Mouse (Mus musculus): ENCODE measurements around the gene Cecr2. TPM values are rescaled to one million over a fixed set of nuclear protein-coding genes. Genes with fewer than 3 reads are reported as not detected.

The Cecr2 gene
- polyA plus RNA-seq, 1 experiment from 2014 or later = 20.7 TPM

DNA sequence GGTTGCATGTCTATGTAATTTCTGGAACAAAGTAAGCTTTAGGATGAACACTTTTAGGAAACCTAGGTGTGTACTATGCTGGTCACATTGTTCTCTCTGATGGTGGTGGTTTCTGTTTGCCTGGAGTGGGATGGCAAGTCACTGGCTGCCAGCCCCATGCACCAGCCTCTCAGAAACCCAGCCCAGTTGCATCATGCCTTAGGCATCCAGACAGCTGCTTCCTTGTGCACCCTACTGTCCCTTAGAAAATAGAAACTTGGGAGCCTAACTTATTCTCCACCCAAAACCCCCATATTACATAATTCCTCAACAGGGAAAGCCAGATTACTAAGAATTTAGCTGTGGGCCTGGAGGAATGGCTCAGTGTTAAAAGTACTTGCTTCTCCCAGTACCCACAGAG lies 105.9 kb downstream of the Cecr2 start:
- H3K36me3 ChIP-seq (ENCODE audit: control insufficient read depth, insufficient read depth, low read length) = no peaks in the 10 kb centered on the region; the same call in 1 of the 2 replicates

DNA sequence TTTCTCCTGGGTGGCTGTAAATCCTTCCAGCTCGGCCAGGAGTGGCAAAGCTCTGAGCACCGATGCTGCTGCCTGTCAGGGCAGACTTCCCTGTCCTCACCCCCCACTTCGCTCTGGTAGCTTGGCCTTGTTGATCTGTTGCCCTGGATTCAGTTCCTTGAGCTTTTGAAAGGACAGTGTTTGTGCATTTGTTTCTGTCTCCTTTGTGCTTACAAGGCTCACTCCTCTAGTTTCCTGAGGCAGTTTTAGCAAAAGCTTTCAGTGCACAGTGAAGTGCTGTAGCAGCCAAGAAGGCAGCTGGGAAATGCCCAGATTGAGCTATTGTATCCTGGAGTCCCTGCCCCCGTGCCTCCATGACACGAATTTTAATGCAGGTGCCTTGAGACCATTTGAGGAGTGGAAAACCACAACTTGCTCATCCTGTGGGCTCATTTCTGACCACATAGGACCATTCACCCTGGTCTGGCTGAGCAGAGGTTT lies 107.0 kb downstream of the Cecr2 start, which contains the start of gene Slc25a18:
TSS of gene Slc25a18 (plus strand) at position 430 of the 480 bp plus-strand sequence.
- ATAC-seq (ENCODE audit: insufficient read depth, low FRiP score, low TSS enrichment) (peak; percentile 71), DNase-seq (ENCODE audit: low spot score) (peak; percentile 60)
- H3K9me3 ChIP-seq (ENCODE audit: control insufficient read depth, low read length) = no peaks in the 10 kb centered on the region
- H3K4me3 ChIP-seq (ENCODE audit: low read depth, low read length) = no peak within 1 kb of the TSS
- 0 out of 2 replicates have a peak, but pooled peaks cover 5% of the 10 kb centered on the region for H3K4me1 ChIP-seq (ENCODE audit: control insufficient read depth, insufficient read depth, low read length)
- H3K27ac ChIP-seq (ENCODE audit: low read depth, low read length) = peak within 1 kb of the TSS; percentile 82
- H3K36me3 ChIP-seq (ENCODE audit: control insufficient read depth, insufficient read depth, low read length) = no peaks in the 10 kb centered on the region; the same call in 1 of the 2 replicates
- no peak within 1 kb of the TSS for H3K4me2 ChIP-seq (ENCODE audit: low read depth)
- H3K27me3 ChIP-seq (ENCODE audit: control insufficient read depth, insufficient read depth, low read length) = no peaks in the 10 kb centered on the region
- H3K9ac ChIP-seq (ENCODE audit: low read length) = 0 out of 2 replicates have a peak within 1 kb of the TSS, but pooled peaks have one; percentile 9
- 53% methylated on average over 5 of the region's 5 CpGs for WGBS

More for the DNA sequence above, 105.9 kb downstream of the Cecr2 start:
- H3K27ac ChIP-seq (ENCODE audit: low read depth, low read length) = peak overlapping the region; percentile 82; the same call in 1 of the 2 replicates
- no peak overlapping the region for H3K4me3 ChIP-seq (ENCODE audit: low read depth, low read length)
- H3K27me3 ChIP-seq (ENCODE audit: control insufficient read depth, insufficient read depth, low read length) = no peaks in the 10 kb centered on the region
- no peak overlapping the region for H3K9ac ChIP-seq (ENCODE audit: low read length)
- no peaks in the 10 kb centered on the region for H3K9me3 ChIP-seq (ENCODE audit: control insufficient read depth, low read length)
- ATAC-seq (ENCODE audit: insufficient read depth, low FRiP score, low TSS enrichment) (no peak), DNase-seq (ENCODE audit: low spot score) (no peak)
- 0 out of 2 replicates have a peak, but pooled peaks cover 5% of the 10 kb centered on the region for H3K4me1 ChIP-seq (ENCODE audit: control insufficient read depth, insufficient read depth, low read length)
- no peak overlapping the region for H3K4me2 ChIP-seq (ENCODE audit: low read depth)

DNA sequence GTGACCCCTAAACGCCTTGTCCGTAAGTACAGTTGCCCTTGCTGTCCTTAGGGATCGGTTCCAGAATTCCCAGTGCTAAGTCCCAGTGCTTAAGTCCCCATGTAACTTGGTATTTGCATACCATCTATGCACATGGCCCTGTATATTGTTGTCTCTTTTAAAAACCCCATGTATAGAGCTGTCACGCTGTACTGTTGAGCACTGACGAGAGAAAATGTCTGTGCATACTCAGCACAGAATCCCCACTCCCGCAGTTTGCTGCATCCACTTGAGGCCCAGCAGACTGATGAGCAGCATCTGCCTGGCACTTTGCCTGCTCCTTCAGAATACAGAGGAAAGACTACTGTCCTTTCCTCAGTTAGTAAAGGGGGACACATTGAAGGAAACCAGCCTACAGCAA lies 107.6 kb downstream of the Cecr2 start:
- 83% methylated on average over 6 of the region's 6 CpGs for WGBS
- Histone ChIP-seq H3K4me2 (ENCODE audit: low read depth) (no peak overlapping the region), H3K27me3 (ENCODE audit: control insufficient read depth, insufficient read depth, low read length) (no peaks in the 10 kb centered on the region), H3K4me3 (ENCODE audit: low read depth, low read length) (no peak overlapping the region), H3K4me1 (ENCODE audit: control insufficient read depth, insufficient read depth, low read length) (0 out of 2 replicates have a peak, but pooled peaks cover 5% of the 10 kb centered on the region), H3K9me3 (ENCODE audit: control insufficient read depth, low read length) (no peaks in the 10 kb centered on the region), H3K9ac (ENCODE audit: low read length) (0 out of 2 replicates have a peak overlapping the region, but pooled peaks have one; percentile 9), H3K27ac (ENCODE audit: low read depth, low read length) (peak overlapping the region; percentile 82), H3K36me3 (ENCODE audit: control insufficient read depth, insufficient read depth, low read length) (no peaks in the 10 kb centered on the region; the same call in 1 of the 2 replicates)
- DNase-seq (ENCODE audit: low spot score) = no peak
- peak; percentile 43; the same call in 1 of the 2 replicates for ATAC-seq (ENCODE audit: insufficient read depth, low FRiP score, low TSS enrichment)

GRCm38 (mm10) chr6:120776286-120776685 lies 110.1 kb downstream of the Cecr2 start:
- no peak overlapping the region for H3K4me2 ChIP-seq (ENCODE audit: low read depth)
- ATAC-seq (ENCODE audit: insufficient read depth, low FRiP score, low TSS enrichment) (no peak), DNase-seq (ENCODE audit: low spot score) (no peak)
- no peak overlapping the region for H3K9ac ChIP-seq (ENCODE audit: low read length)
- 0 out of 2 replicates have a peak, but pooled peaks cover 5% of the 10 kb centered on the region for H3K4me1 ChIP-seq (ENCODE audit: control insufficient read depth, insufficient read depth, low read length)
- no peaks in the 10 kb centered on the region for H3K27me3 ChIP-seq (ENCODE audit: control insufficient read depth, insufficient read depth, low read length)
- no peaks in the 10 kb centered on the region for H3K9me3 ChIP-seq (ENCODE audit: control insufficient read depth, low read length)
- 84% methylated on average over 3 of the region's 3 CpGs for WGBS
- H3K36me3 ChIP-seq (ENCODE audit: control insufficient read depth, insufficient read depth, low read length) = no peaks in the 10 kb centered on the region; the same call in 1 of the 2 replicates
- no peak overlapping the region for H3K27ac ChIP-seq (ENCODE audit: low read depth, low read length)
- no peak overlapping the region for H3K4me3 ChIP-seq (ENCODE audit: low read depth, low read length)

DNA sequence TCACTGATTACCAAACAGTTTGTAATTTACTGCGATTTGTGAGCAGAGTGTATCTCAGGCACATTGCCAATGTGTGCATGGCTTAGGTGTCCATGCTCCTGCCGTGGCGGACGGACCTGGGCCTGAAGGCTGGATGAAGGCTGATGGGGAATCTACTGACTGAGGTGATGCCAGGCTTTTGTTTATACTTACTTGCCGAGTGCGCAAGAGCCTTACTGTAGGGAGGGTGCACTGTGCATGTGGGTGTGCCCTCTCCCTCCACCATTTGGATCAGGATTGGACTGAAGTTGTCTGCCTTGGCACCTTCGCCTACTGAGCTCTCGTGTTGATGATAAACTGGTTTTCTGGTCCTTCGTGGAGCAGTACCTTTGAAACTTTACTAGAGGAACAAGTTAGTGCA lies 111.4 kb downstream of the Cecr2 start:
- H3K4me3 ChIP-seq (ENCODE audit: low read depth, low read length) = no peak overlapping the region
- no peaks in the 10 kb centered on the region; the same call in 1 of the 2 replicates for H3K36me3 ChIP-seq (ENCODE audit: control insufficient read depth, insufficient read depth, low read length)
- no peak overlapping the region for H3K27ac ChIP-seq (ENCODE audit: low read depth, low read length)
- WGBS = 87% methylated on average over 9 of the region's 9 CpGs
- no peak overlapping the region for H3K4me2 ChIP-seq (ENCODE audit: low read depth)
- H3K27me3 ChIP-seq (ENCODE audit: control insufficient read depth, insufficient read depth, low read length) = no peaks in the 10 kb centered on the region
- no peaks in the 10 kb centered on the region for H3K9me3 ChIP-seq (ENCODE audit: control insufficient read depth, low read length)
- H3K4me1 ChIP-seq (ENCODE audit: control insufficient read depth, insufficient read depth, low read length) = 0 out of 2 replicates have a peak, but pooled peaks cover 5% of the 10 kb centered on the region
- no peak overlapping the region for H3K9ac ChIP-seq (ENCODE audit: low read length)
- DNase-seq (ENCODE audit: low spot score) (no peak), ATAC-seq (ENCODE audit: insufficient read depth, low FRiP score, low TSS enrichment) (no peak)

- no peak overlapping the region for H3K4me3 ChIP-seq (ENCODE audit: low read depth, low read length)
- 47% methylated on average over 3 of the region's 3 CpGs for WGBS
- no peak overlapping the region for H3K9ac ChIP-seq (ENCODE audit: low read length)
- no peaks in the 10 kb centered on the region; the same call in 1 of the 2 replicates for H3K36me3 ChIP-seq (ENCODE audit: control insufficient read depth, insufficient read depth, low read length)
- no peak overlapping the region for H3K27ac ChIP-seq (ENCODE audit: low read depth, low read length)
- H3K4me2 ChIP-seq (ENCODE audit: low read depth) = no peak overlapping the region
- no peak for DNase-seq (ENCODE audit: low spot score)
- no peaks in the 10 kb centered on the region for H3K9me3 ChIP-seq (ENCODE audit: control insufficient read depth, low read length)
- H3K27me3 ChIP-seq (ENCODE audit: control insufficient read depth, insufficient read depth, low read length) = no peaks in the 10 kb centered on the region
- H3K4me1 ChIP-seq (ENCODE audit: control insufficient read depth, insufficient read depth, low read length) = 0 out of 2 replicates have a peak, but pooled peaks cover 5% of the 10 kb centered on the region
- no peak for ATAC-seq (ENCODE audit: insufficient read depth, low FRiP score, low TSS enrichment)
These were observed 112.1 kb downstream of the Cecr2 start for GRCm38 (mm10) chr6:120778226-120778625.

DNA sequence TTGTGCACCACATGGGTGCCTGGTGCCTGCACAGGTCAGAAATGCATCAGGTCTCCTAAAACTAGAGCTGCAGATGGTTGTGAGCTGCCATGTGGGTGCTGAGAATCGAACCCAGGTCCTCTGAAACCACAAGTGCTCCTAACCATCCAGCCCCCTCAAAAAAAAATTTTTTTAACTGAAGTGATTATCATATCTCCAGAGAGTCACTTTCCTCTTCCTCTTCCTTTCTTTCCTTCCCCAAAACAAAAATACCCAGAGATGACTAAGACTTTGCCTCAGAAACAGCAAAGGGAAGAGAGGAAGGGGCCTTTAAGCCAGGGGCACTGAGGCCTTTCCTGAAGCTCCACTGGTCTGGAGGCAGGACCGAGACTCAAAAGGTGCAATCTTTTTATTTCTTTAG lies 116.8 kb downstream of the Cecr2 start:
- Histone ChIP-seq H3K27me3 (ENCODE audit: control insufficient read depth, insufficient read depth, low read length) (no peaks in the 10 kb centered on the region), H3K4me2 (ENCODE audit: low read depth) (no peak overlapping the region), H3K9me3 (ENCODE audit: control insufficient read depth, low read length) (no peaks in the 10 kb centered on the region), H3K36me3 (ENCODE audit: control insufficient read depth, insufficient read depth, low read length) (no peaks in the 10 kb centered on the region), H3K9ac (ENCODE audit: low read length) (no peak overlapping the region), H3K27ac (ENCODE audit: low read depth, low read length) (no peak overlapping the region), H3K4me3 (ENCODE audit: low read depth, low read length) (no peak overlapping the region), H3K4me1 (ENCODE audit: control insufficient read depth, insufficient read depth, low read length) (no peaks in the 10 kb centered on the region; the same call in 1 of the 2 replicates)
- ATAC-seq (ENCODE audit: insufficient read depth, low FRiP score, low TSS enrichment) = no peak
- DNase-seq (ENCODE audit: low spot score) = no peak
- 100% methylated on average over 2 of the region's 2 CpGs for WGBS

- Histone ChIP-seq H3K4me2 (ENCODE audit: low read depth) (no peak overlapping the region), H3K9ac (ENCODE audit: low read length) (no peak overlapping the region), H3K4me3 (ENCODE audit: low read depth, low read length) (no peak overlapping the region), H3K36me3 (ENCODE audit: control insufficient read depth, insufficient read depth, low read length) (no peaks in the 10 kb centered on the region), H3K27me3 (ENCODE audit: control insufficient read depth, insufficient read depth, low read length) (no peaks in the 10 kb centered on the region), H3K27ac (ENCODE audit: low read depth, low read length) (no peak overlapping the region), H3K9me3 (ENCODE audit: control insufficient read depth, low read length) (no peaks in the 10 kb centered on the region), H3K4me1 (ENCODE audit: control insufficient read depth, insufficient read depth, low read length) (no peaks in the 10 kb centered on the region; the same call in 1 of the 2 replicates)
- ATAC-seq (ENCODE audit: insufficient read depth, low FRiP score, low TSS enrichment) (no peak; the same call in 1 of the 2 replicates), DNase-seq (ENCODE audit: low spot score) (peak; percentile 45)
- WGBS = 71% methylated on average over 7 of the region's 7 CpGs
These were observed 118.2 kb downstream of the Cecr2 start for GRCm38 (mm10) chr6:120784351-120784750.

DNA sequence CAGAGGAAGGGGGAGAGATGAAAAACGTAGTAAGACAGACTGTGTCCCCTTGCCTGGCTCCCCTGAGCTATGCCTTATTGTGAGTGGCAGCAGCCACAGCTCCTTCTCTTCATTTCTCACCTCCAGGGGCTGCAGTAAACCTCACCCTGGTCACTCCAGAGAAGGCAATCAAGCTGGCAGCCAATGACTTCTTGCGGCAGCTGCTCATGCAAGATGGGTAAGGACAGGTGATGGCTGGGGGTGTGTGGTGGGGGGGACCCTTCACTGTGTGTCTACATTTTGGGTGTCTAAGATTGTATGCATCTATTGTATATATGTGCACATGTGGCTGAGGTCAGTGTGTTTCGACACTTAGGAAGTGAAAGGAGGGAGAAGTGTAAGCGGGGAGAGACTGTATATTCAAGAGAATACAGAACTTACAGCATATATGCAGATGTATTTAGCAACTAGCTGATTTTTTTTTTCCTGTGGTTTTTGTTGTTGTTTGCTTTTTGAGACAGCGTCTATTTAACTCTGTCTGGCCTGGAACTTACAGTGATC lies 122.0 kb downstream of the Cecr2 start:
- Histone ChIP-seq H3K4me1 (ENCODE audit: control insufficient read depth, insufficient read depth, low read length) (peaks cover 2% of the 10 kb centered on the region), H3K9ac (ENCODE audit: low read length) (no peak overlapping the region), H3K27ac (ENCODE audit: low read depth, low read length) (no peak overlapping the region), H3K27me3 (ENCODE audit: control insufficient read depth, insufficient read depth, low read length) (no peaks in the 10 kb centered on the region), H3K4me3 (ENCODE audit: low read depth, low read length) (no peak overlapping the region), H3K4me2 (ENCODE audit: low read depth) (no peak overlapping the region), H3K36me3 (ENCODE audit: control insufficient read depth, insufficient read depth, low read length) (no peaks in the 10 kb centered on the region; the same call in 1 of the 2 replicates), H3K9me3 (ENCODE audit: control insufficient read depth, low read length) (no peaks in the 10 kb centered on the region)
- 74% methylated on average over 5 of the region's 5 CpGs for WGBS
- DNase-seq (ENCODE audit: low spot score) (no peak), ATAC-seq (ENCODE audit: insufficient read depth, low FRiP score, low TSS enrichment) (no peak; the same call in 1 of the 2 replicates)

Measured in neural tube, embryonic 11.5 days (tissue).